Mouse (Mus musculus) MEL (cell line): ENCODE measurements around the gene Naa15.

ENCODE experiments used
- CTCF ChIP-seq, 3 experiments: IDR thresholded peaks in 2 of 3; conservative IDR thresholded peaks in 1 of 3; 2 replicates each; pipeline ENCODE4 v1.5.1; 2011 to 2012; ENCODE audit warnings: low read length in 3 of 3, low read depth in 2 of 3, mild to moderate bottlenecking in 2 of 3, improper control_type of control experiment in 1 of 3, inconsistent platforms in 1 of 3, mixed read lengths in 1 of 3, moderate library complexity in 1 of 3; ENCODE audit not compliant: control insufficient read depth in 1 of 3, insufficient read depth in 1 of 3, poor library complexity in 1 of 3, severe bottlenecking in 1 of 3
- E2F4 ChIP-seq: IDR thresholded peaks from 2 replicates; pipeline ENCODE4 v1.6.1; 2011; ENCODE audit warnings: low read depth, low read length, improper control_type of control experiment, borderline replicate concordance
- ELF1 ChIP-seq: IDR thresholded peaks from 2 replicates; pipeline ENCODE4 v1.6.1; 2014; ENCODE audit warnings: low read depth, mild to moderate bottlenecking, inconsistent platforms, low read length, improper control_type of control experiment, moderate library complexity
- HCFC1 ChIP-seq: IDR thresholded peaks from 2 replicates; pipeline ENCODE4 v1.6.1; 2012; ENCODE audit warnings: low read depth, mild to moderate bottlenecking, inconsistent platforms, low read length, improper control_type of control experiment, moderate library complexity
- MAX ChIP-seq: IDR thresholded peaks from 2 replicates; pipeline ENCODE4 v1.6.1; 2011; ENCODE audit warnings: low read length, improper control_type of control experiment
- MXI1 ChIP-seq: IDR thresholded peaks from 2 replicates; pipeline ENCODE4 v1.6.1; 2011; ENCODE audit warnings: mild to moderate bottlenecking, low read depth, low read length, improper control_type of control experiment
- POLR2A ChIP-seq, 2 experiments: IDR thresholded peaks; 2 replicates each; pipeline ENCODE4 v1.6.1; 2011 to 2012; ENCODE audit warnings: low read length in 2 of 2, mild to moderate bottlenecking in 2 of 2, control low read depth in 1 of 2, improper control_type of control experiment in 1 of 2, low read depth in 1 of 2, moderate library complexity in 1 of 2; ENCODE audit not compliant: control insufficient read depth in 1 of 2, insufficient read depth in 1 of 2, poor library complexity in 1 of 2
- TAL1 ChIP-seq: IDR thresholded peaks from 2 replicates; pipeline ENCODE4 v1.6.1; 2012; ENCODE audit warnings: mild to moderate bottlenecking, inconsistent platforms, low read length, moderate library complexity, mixed read lengths

DNA sequence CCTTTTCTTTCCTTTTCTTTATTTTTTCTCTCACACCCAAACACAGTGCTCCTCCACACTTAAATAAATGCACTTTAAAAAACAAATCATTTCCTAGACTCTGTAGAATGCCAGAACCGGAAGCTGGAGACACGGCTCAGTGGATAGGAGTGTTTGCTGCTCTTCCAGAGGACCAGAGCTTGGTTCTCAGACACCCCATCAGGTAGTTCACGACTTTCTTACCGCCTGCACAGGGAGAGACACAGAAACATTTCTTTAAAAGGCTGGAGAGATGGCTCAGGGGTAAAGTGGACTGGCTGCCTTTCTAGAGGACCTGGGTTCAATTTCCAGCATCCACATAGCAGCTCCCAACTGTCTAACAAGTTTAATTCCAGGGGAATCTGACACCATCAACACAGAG lies 15.4 kb upstream of the Naa15 start:
- TF ChIP-seq POLR2A (IDR thresholded peaks at IDR 0.05; ENCODE audit: control insufficient read depth in 1 of 2, insufficient read depth in 1 of 2, low read depth in 1 of 2, low read length in 2 of 2, poor library complexity in 1 of 2) = no peak
- TF ChIP-seq MXI1 = no peak
- no peak for TF ChIP-seq E2F4
- no peak for TF ChIP-seq CTCF (IDR thresholded peaks at IDR 0.05 in 2 of 3, conservative IDR thresholded peaks at IDR 0.05 in 1 of 3; ENCODE audit: control insufficient read depth in 1 of 3, insufficient read depth in 1 of 3, low read depth in 2 of 3, low read length in 3 of 3, poor library complexity in 1 of 3, severe bottlenecking in 1 of 3)
- TF ChIP-seq ELF1 = no peak
- no peak for TF ChIP-seq HCFC1
- no peak for TF ChIP-seq TAL1
- no peak for TF ChIP-seq MAX
